Comparison of ENCODE assay signal across 18 mouse cellular contexts in genomic region chr13:41375696-41376095, GRCm38 (mm10).
"Had no signal": no experiment of that assay in that cellular context is flagged by ENCODE, and none has a peak within 500 bp of the region (broad histone marks: within the 10 kb centered on the region; RNA-seq: fewer than 3 reads in every experiment).

No protein-coding gene starts in this region.

- H3K27me3 ChIP-seq: liver, embryonic 12.5 days; neural tube, embryonic 13.5 days; neural tube, embryonic 15.5 days had no signal

- ATAC-seq: liver, embryonic 12.5 days had no signal

- H3K4me2 ChIP-seq: liver, embryonic 12.5 days; lung, embryonic 14.5 days; neural tube, embryonic 13.5 days; neural tube, embryonic 15.5 days had no signal

- H3K27ac ChIP-seq: liver, embryonic 12.5 days; liver, embryonic 14.5 days; midbrain, embryonic 10.5 days; neural tube, embryonic 13.5 days; neural tube, embryonic 15.5 days had no signal

- H3K9ac ChIP-seq: liver, embryonic 12.5 days; liver, embryonic 14.5 days; lung, embryonic 14.5 days; neural tube, embryonic 13.5 days; neural tube, embryonic 15.5 days had no signal

- H3K9me3 ChIP-seq: liver, embryonic 12.5 days; midbrain, embryonic 10.5 days; neural tube, embryonic 13.5 days; neural tube, embryonic 15.5 days had no signal

- DNase-seq: lung, adult 18-20 months; lung, embryonic 14.5 days; lung, postnatal 10 days; lung, postnatal 4 days; retina, postnatal 1 day; right cerebral cortex, adult 18-20 months; right cerebral cortex, postnatal 25 days; right cerebral cortex, postnatal 4 days; spleen, adult 18-20 months; thymus, adult 18-20 months; thymus, postnatal 14 days; thymus, postnatal 36 days had no signal

- H3K4me3 ChIP-seq: liver, embryonic 12.5 days; midbrain, embryonic 10.5 days; myocyte; neural tube, embryonic 13.5 days; neural tube, embryonic 15.5 days had no signal

- H3K4me1 ChIP-seq: liver, embryonic 12.5 days had no signal

- H3K36me3 ChIP-seq: liver, embryonic 12.5 days; midbrain, embryonic 10.5 days; neural tube, embryonic 13.5 days; neural tube, embryonic 15.5 days had no signal
